Mouse (Mus musculus) liver, adult 2 months (tissue): ENCODE results near the gene Gpc1.

Experiments used
- CTCF ChIP-seq: fragments of 200-500 bp; IDR thresholded peaks from 2 replicates; pipeline ENCODE4 v1.5.1; 2011; ENCODE audit warnings: low read depth, low read length, control low read depth
- POLR2A ChIP-seq: fragments of 200-500 bp; IDR thresholded peaks from 2 replicates; pipeline ENCODE4 v1.6.1; 2011; ENCODE audit warnings: low read length, control low read depth; ENCODE audit not compliant: insufficient read depth; ENCODE audit errors: extremely low read depth

GRCm38 (mm10) chr1:92847873-92848839 lies 16.7 kb downstream of the Gpc1 start:
- TF ChIP-seq CTCF (no peak), POLR2A (no peak)
